Mouse (Mus musculus): Measurements from ENCODE around the gene Coq7. TPM values are rescaled to one million over a fixed set of nuclear protein-coding genes. Genes with fewer than 3 reads are reported as not detected.
A peak's percentile ranks its signal among the peaks of the same experiment; 100 is the strongest.

Gene Coq7
- 104 and 116 TPM in 2 replicates for polyA plus RNA-seq (2015; fragmentation: Nextera tagmentation; extraction: Ambion mirVana)

GRCm38 (mm10) chr7:118533178-118533578 is at the start of gene Coq7:
Gene Coq7 (minus strand): TSS chr7:118533356.
- Histone ChIP-seq H3K27me3 (replicated peaks; ENCODE audit: control insufficient read depth, insufficient read depth, low read length) (no peaks in the 10 kb centered on the region), H3K36me3 (ENCODE audit: control insufficient read depth, insufficient read depth, low read length) (peaks cover 3% of the 10 kb centered on the region; the same call in 1 of the 2 replicates), H3K9me3 (ENCODE audit: control insufficient read depth, low read length) (no peaks in the 10 kb centered on the region), H3K4me3 (ENCODE audit: low read length) (peak within 1 kb of the TSS; percentile 76), H3K27ac (ENCODE audit: low read depth, low read length) (peak within 1 kb of the TSS; percentile 100), H3K9ac (ENCODE audit: low read depth, low read length) (peak within 1 kb of the TSS; percentile 90), H3K4me2 (ENCODE audit: low read length) (peak within 1 kb of the TSS; percentile 75), H3K4me1 (ENCODE audit: control insufficient read depth, insufficient read depth, low read depth, low read length) (peaks cover 6% of the 10 kb centered on the region)
- WGBS, result under 1% methylated on average over 31 of the region's 31 CpGs
- peak; percentile 100 for ATAC-seq

- Histone ChIP-seq H3K9me3 (ENCODE audit: control insufficient read depth, low read length) (no peaks in the 10 kb centered on the region), H3K36me3 (ENCODE audit: control insufficient read depth, insufficient read depth, low read length) (no peaks in the 10 kb centered on the region), H3K27ac (ENCODE audit: low read depth, low read length) (no peak overlapping the region), H3K27me3 (replicated peaks; ENCODE audit: control insufficient read depth, insufficient read depth, low read length) (no peaks in the 10 kb centered on the region), H3K9ac (ENCODE audit: low read depth, low read length) (no peak overlapping the region), H3K4me3 (ENCODE audit: low read length) (no peak overlapping the region), H3K4me2 (ENCODE audit: low read length) (no peak overlapping the region), H3K4me1 (ENCODE audit: control insufficient read depth, insufficient read depth, low read depth, low read length) (peaks cover 9% of the 10 kb centered on the region; the same call in 1 of the 2 replicates)
- 59% methylated on average over 2 of the region's 2 CpGs for WGBS
- ATAC-seq, result no peak
These were observed 46.8 kb upstream of the Coq7 start for GRCm38 (mm10) chr7:118579938-118580337.

GRCm38 (mm10) chr7:118578269-118578668 is 45.1 kb upstream of the Coq7 start:
- peak; percentile 38; the same call in 1 of the 2 replicates for ATAC-seq
- no peak overlapping the region for H3K27ac ChIP-seq (ENCODE audit: low read depth, low read length)
- WGBS, result 73% methylated on average over 3 of the region's 3 CpGs

GRCm38 (mm10) chr7:118572039-118572438 is 38.9 kb upstream of the Coq7 start:
- H3K36me3 ChIP-seq (ENCODE audit: control insufficient read depth, insufficient read depth, low read length), result no peaks in the 10 kb centered on the region
- H3K27me3 ChIP-seq (replicated peaks; ENCODE audit: control insufficient read depth, insufficient read depth, low read length), result no peaks in the 10 kb centered on the region
- no peak overlapping the region for H3K9ac ChIP-seq (ENCODE audit: low read depth, low read length)
- no peak overlapping the region for H3K4me3 ChIP-seq (ENCODE audit: low read length)
- peaks cover 4% of the 10 kb centered on the region for H3K9me3 ChIP-seq (ENCODE audit: control insufficient read depth, low read length)
- WGBS, result 42% methylated on average over 5 of the region's 5 CpGs
- H3K27ac ChIP-seq (ENCODE audit: low read depth, low read length), result no peak overlapping the region
- no peak for ATAC-seq
- no peak overlapping the region for H3K4me2 ChIP-seq (ENCODE audit: low read length)
- H3K4me1 ChIP-seq (ENCODE audit: control insufficient read depth, insufficient read depth, low read depth, low read length), result no peaks in the 10 kb centered on the region

More at GRCm38 (mm10) chr7:118578269-118578668, 45.1 kb upstream of the Coq7 start:
- Histone ChIP-seq H3K4me3 (ENCODE audit: low read length) (no peak overlapping the region), H3K9me3 (ENCODE audit: control insufficient read depth, low read length) (no peaks in the 10 kb centered on the region), H3K4me2 (ENCODE audit: low read length) (no peak overlapping the region), H3K36me3 (ENCODE audit: control insufficient read depth, insufficient read depth, low read length) (no peaks in the 10 kb centered on the region), H3K9ac (ENCODE audit: low read depth, low read length) (no peak overlapping the region), H3K27me3 (replicated peaks; ENCODE audit: control insufficient read depth, insufficient read depth, low read length) (no peaks in the 10 kb centered on the region), H3K4me1 (ENCODE audit: control insufficient read depth, insufficient read depth, low read depth, low read length) (no peaks in the 10 kb centered on the region)

- Histone ChIP-seq H3K4me1 (ENCODE audit: control insufficient read depth, insufficient read depth, low read depth, low read length) (no peaks in the 10 kb centered on the region), H3K9ac (ENCODE audit: low read depth, low read length) (no peak overlapping the region), H3K36me3 (ENCODE audit: control insufficient read depth, insufficient read depth, low read length) (no peaks in the 10 kb centered on the region), H3K27ac (ENCODE audit: low read depth, low read length) (no peak overlapping the region), H3K4me3 (ENCODE audit: low read length) (no peak overlapping the region), H3K27me3 (replicated peaks; ENCODE audit: control insufficient read depth, insufficient read depth, low read length) (no peaks in the 10 kb centered on the region), H3K9me3 (ENCODE audit: control insufficient read depth, low read length) (peaks cover 4% of the 10 kb centered on the region), H3K4me2 (ENCODE audit: low read length) (no peak overlapping the region)
- no peak for ATAC-seq
- 48% methylated on average over 5 of the region's 5 CpGs for WGBS
These were observed 38.2 kb upstream of the Coq7 start for GRCm38 (mm10) chr7:118571350-118571749.

GRCm38 (mm10) chr7:118569121-118569543 is 36.0 kb upstream of the Coq7 start:
- WGBS, result 27% methylated on average over 6 of the region's 6 CpGs

GRCm38 (mm10) chr7:118554290-118554689 is 21.1 kb upstream of the Coq7 start:
- Histone ChIP-seq H3K27ac (ENCODE audit: low read depth, low read length) (no peak overlapping the region), H3K27me3 (replicated peaks; ENCODE audit: control insufficient read depth, insufficient read depth, low read length) (no peaks in the 10 kb centered on the region), H3K9ac (ENCODE audit: low read depth, low read length) (no peak overlapping the region), H3K4me1 (ENCODE audit: control insufficient read depth, insufficient read depth, low read depth, low read length) (no peaks in the 10 kb centered on the region), H3K4me2 (ENCODE audit: low read length) (no peak overlapping the region), H3K36me3 (ENCODE audit: control insufficient read depth, insufficient read depth, low read length) (peaks cover 24% of the 10 kb centered on the region), H3K9me3 (ENCODE audit: control insufficient read depth, low read length) (no peaks in the 10 kb centered on the region; the same call in 1 of the 2 replicates), H3K4me3 (ENCODE audit: low read length) (no peak overlapping the region)
- 63% methylated on average over 2 of the region's 2 CpGs for WGBS
- no peak for ATAC-seq

More at GRCm38 (mm10) chr7:118569121-118569543, 36.0 kb upstream of the Coq7 start:
- H3K36me3 ChIP-seq (ENCODE audit: control insufficient read depth, insufficient read depth, low read length), result 0 out of 2 replicates have a peak, but pooled peaks cover 3% of the 10 kb centered on the region
- H3K4me3 ChIP-seq (ENCODE audit: low read length), result no peak overlapping the region
- no peaks in the 10 kb centered on the region for H3K27me3 ChIP-seq (replicated peaks; ENCODE audit: control insufficient read depth, insufficient read depth, low read length)
- no peaks in the 10 kb centered on the region for H3K4me1 ChIP-seq (ENCODE audit: control insufficient read depth, insufficient read depth, low read depth, low read length)
- no peak overlapping the region for H3K27ac ChIP-seq (ENCODE audit: low read depth, low read length)
- ATAC-seq, result no peak; the same call in 1 of the 2 replicates
- no peak overlapping the region for H3K4me2 ChIP-seq (ENCODE audit: low read length)
- H3K9me3 ChIP-seq (ENCODE audit: control insufficient read depth, low read length), result peaks cover 4% of the 10 kb centered on the region
- no peak overlapping the region for H3K9ac ChIP-seq (ENCODE audit: low read depth, low read length)

- no peak overlapping the region for H3K4me3 ChIP-seq (ENCODE audit: low read length)
- WGBS, result 71% methylated on average over 4 of the region's 4 CpGs
- no peaks in the 10 kb centered on the region for H3K4me1 ChIP-seq (ENCODE audit: control insufficient read depth, insufficient read depth, low read depth, low read length)
- no peak overlapping the region for H3K9ac ChIP-seq (ENCODE audit: low read depth, low read length)
- H3K9me3 ChIP-seq (ENCODE audit: control insufficient read depth, low read length), result no peaks in the 10 kb centered on the region; the same call in 1 of the 2 replicates
- no peak overlapping the region for H3K4me2 ChIP-seq (ENCODE audit: low read length)
- H3K36me3 ChIP-seq (ENCODE audit: control insufficient read depth, insufficient read depth, low read length), result peaks cover 24% of the 10 kb centered on the region
- H3K27ac ChIP-seq (ENCODE audit: low read depth, low read length), result no peak overlapping the region
- no peaks in the 10 kb centered on the region for H3K27me3 ChIP-seq (replicated peaks; ENCODE audit: control insufficient read depth, insufficient read depth, low read length)
- no peak for ATAC-seq
These were observed 20.7 kb upstream of the Coq7 start for GRCm38 (mm10) chr7:118553881-118554280.

- no peak for ATAC-seq
- H3K4me3 ChIP-seq (ENCODE audit: low read length), result no peak overlapping the region
- H3K9ac ChIP-seq (ENCODE audit: low read depth, low read length), result no peak overlapping the region
- no peaks in the 10 kb centered on the region for H3K27me3 ChIP-seq (replicated peaks; ENCODE audit: control insufficient read depth, insufficient read depth, low read length)
- H3K36me3 ChIP-seq (ENCODE audit: control insufficient read depth, insufficient read depth, low read length), result peaks cover 18% of the 10 kb centered on the region
- no peaks in the 10 kb centered on the region; the same call in 1 of the 2 replicates for H3K9me3 ChIP-seq (ENCODE audit: control insufficient read depth, low read length)
- no peaks in the 10 kb centered on the region for H3K4me1 ChIP-seq (ENCODE audit: control insufficient read depth, insufficient read depth, low read depth, low read length)
- no peak overlapping the region for H3K27ac ChIP-seq (ENCODE audit: low read depth, low read length)
- no peak overlapping the region for H3K4me2 ChIP-seq (ENCODE audit: low read length)
- WGBS, result 76% methylated on average over 10 of the region's 10 CpGs
These were observed 14.3 kb upstream of the Coq7 start for GRCm38 (mm10) chr7:118547451-118547850.

Measured in hindbrain, embryonic 16.5 days (tissue).